Mouse (Mus musculus): ENCODE data around the gene Fam120a.

DNA sequence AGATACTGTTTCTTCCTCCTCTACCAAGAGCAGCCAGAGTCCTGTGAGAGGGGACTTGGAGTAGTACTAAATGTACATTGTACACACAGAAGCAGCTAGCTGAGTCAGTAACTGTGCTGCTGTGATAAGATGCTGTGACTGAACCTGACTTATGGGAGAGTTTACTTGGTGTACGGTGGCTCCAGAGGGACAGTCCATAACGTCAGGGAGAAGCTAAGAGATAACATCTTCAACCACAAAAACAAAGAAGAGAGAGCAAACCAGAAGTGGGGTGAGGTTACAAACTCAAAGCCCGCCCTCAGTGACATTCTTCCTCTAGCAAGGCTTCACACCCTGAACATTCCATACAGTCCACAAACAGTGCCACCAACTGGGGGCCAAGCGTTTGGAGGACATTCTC lies 122.5 kb downstream of the Fam120a start:
- TF ChIP-seq POLR2A (IDR thresholded peaks at IDR 0.05; ENCODE audit: borderline replicate concordance, extremely low read depth, insufficient read depth, insufficient read length, poor library complexity, severe bottlenecking), result no peak
- TF ChIP-seq CTCF (IDR thresholded peaks at IDR 0.05; ENCODE audit: borderline replicate concordance, extremely low read depth, insufficient read depth, insufficient read length), result no peak

Measured in brain, embryonic 14.5 days (tissue).